ENCODE assay signal across 7 mouse cellular contexts in the genomic region with DNA sequence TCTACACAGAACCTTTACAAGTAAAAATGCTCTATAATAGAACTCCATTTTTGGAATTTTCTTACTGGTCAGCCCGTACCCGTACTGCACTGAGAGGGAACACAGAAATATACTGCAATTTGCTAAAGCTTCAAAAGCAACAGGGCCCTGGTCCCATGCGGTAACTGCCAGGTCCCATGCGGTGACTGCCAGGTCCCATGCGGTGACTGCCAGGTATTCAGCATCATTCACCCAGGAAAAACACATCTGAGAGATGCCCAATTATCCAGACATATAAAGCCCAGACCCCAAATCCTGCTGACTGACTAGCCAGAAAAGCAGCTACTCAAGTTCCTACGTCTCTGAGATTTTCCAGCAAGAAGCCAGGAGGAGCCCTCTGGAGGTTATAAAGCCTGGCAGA. TPM values are rescaled to one million over a fixed set of nuclear protein-coding genes. Genes with fewer than 3 reads are reported as not detected.
DNase-seq lines count a peak whose midpoint lies in the region; ATAC-seq and TF ChIP-seq lines count a peak whose summit lies in the region.

No protein-coding gene starts in this region.

- intact Hi-C loops in left cerebral cortex, postnatal 10 days (cut with DNase I) = no loop called here

- H3K9ac ChIP-seq in liver, embryonic 11.5 days (ENCODE audit: low read depth, low read length) = peak overlapping the region; percentile 97
- no peak overlapping the region for H3K9ac ChIP-seq in intestine, postnatal 0 days (ENCODE audit: low read depth, low read length)
- peak overlapping the region; percentile 35 for H3K9ac ChIP-seq in neural tube, embryonic 15.5 days (replicated peaks)

- peaks cover 2% of the 10 kb centered on the region for H3K36me3 ChIP-seq in liver, embryonic 11.5 days (ENCODE audit: control insufficient read depth, insufficient read depth, low read length)
- H3K36me3 ChIP-seq in intestine, postnatal 0 days (ENCODE audit: control insufficient read depth, insufficient read depth) = no peaks in the 10 kb centered on the region
- H3K36me3 ChIP-seq in neural tube, embryonic 15.5 days = no peaks in the 10 kb centered on the region

- peak overlapping the region; percentile 96; the same call in 1 of the 2 replicates for H3K27ac ChIP-seq in liver, embryonic 11.5 days (ENCODE audit: low read depth, low read length)
- H3K27ac ChIP-seq in embryonic fibroblast, embryonic 13.5 days (ENCODE audit: insufficient read depth, low read length) = 0 out of 2 replicates have a peak overlapping the region, but pooled peaks have one; percentile 55
- H3K27ac ChIP-seq in intestine, postnatal 0 days (ENCODE audit: low read depth, low read length) = no peak overlapping the region
- no peak overlapping the region for H3K27ac ChIP-seq in neural tube, embryonic 15.5 days (replicated peaks)

- H3K4me1 ChIP-seq in liver, embryonic 11.5 days (replicated peaks; ENCODE audit: control insufficient read depth, insufficient read depth, low read length) = peaks cover 61% of the 10 kb centered on the region
- H3K4me1 ChIP-seq in embryonic fibroblast, embryonic 13.5 days (ENCODE audit: control insufficient read depth, insufficient read depth, low read length) = peaks cover 6% of the 10 kb centered on the region; the same call in 1 of the 2 replicates
- peaks cover 17% of the 10 kb centered on the region for H3K4me1 ChIP-seq in intestine, postnatal 0 days (replicated peaks; ENCODE audit: control insufficient read depth, insufficient read depth, low read length)
- peaks cover 62% of the 10 kb centered on the region for H3K4me1 ChIP-seq in neural tube, embryonic 15.5 days

- H3K9me3 ChIP-seq in liver, embryonic 11.5 days (ENCODE audit: control insufficient read depth, low read length) = no peaks in the 10 kb centered on the region
- H3K9me3 ChIP-seq in intestine, postnatal 0 days (ENCODE audit: control insufficient read depth) = no peaks in the 10 kb centered on the region
- H3K9me3 ChIP-seq in neural tube, embryonic 15.5 days (replicated peaks) = no peaks in the 10 kb centered on the region

- 84% methylated on average over 6 of the region's 6 CpGs for WGBS in liver, embryonic 11.5 days
- WGBS in intestine, postnatal 0 days = 80% methylated on average over 6 of the region's 6 CpGs
- WGBS in neural tube, embryonic 15.5 days = 77% methylated on average over 6 of the region's 6 CpGs

- no peak for TF ChIP-seq POLR2A in embryonic fibroblast, embryonic 13.5 days (IDR thresholded peaks at IDR 0.05; ENCODE audit: low read depth, low read length)

- no peaks in the 10 kb centered on the region for H3K27me3 ChIP-seq in liver, embryonic 11.5 days (replicated peaks; ENCODE audit: control insufficient read depth, insufficient read depth, low read length)
- H3K27me3 ChIP-seq in intestine, postnatal 0 days (replicated peaks; ENCODE audit: control insufficient read depth, insufficient read depth, low read length) = no peaks in the 10 kb centered on the region
- H3K27me3 ChIP-seq in neural tube, embryonic 15.5 days (replicated peaks) = no peaks in the 10 kb centered on the region

- no peak for TF ChIP-seq CTCF in embryonic fibroblast, embryonic 13.5 days (IDR thresholded peaks at IDR 0.05; ENCODE audit: borderline replicate concordance, insufficient read depth, low read length)
- no peak for TF ChIP-seq CTCF in intestine, postnatal 0 days (IDR thresholded peaks at IDR 0.05; ENCODE audit: low read depth)

- H3K4me2 ChIP-seq in liver, embryonic 11.5 days = peak overlapping the region; percentile 97
- H3K4me2 ChIP-seq in intestine, postnatal 0 days (replicated peaks; ENCODE audit: low read depth) = peak overlapping the region; percentile 88
- peak overlapping the region; percentile 82 for H3K4me2 ChIP-seq in neural tube, embryonic 15.5 days

- peak overlapping the region; percentile 95 for H3K4me3 ChIP-seq in liver, embryonic 11.5 days (ENCODE audit: low read depth, low read length)
- H3K4me3 ChIP-seq in embryonic fibroblast, embryonic 13.5 days (ENCODE audit: insufficient read depth, low read length) = peak overlapping the region; percentile 73
- 0 out of 2 replicates have a peak overlapping the region, but pooled peaks have one; percentile 16 for H3K4me3 ChIP-seq in intestine, postnatal 0 days (ENCODE audit: low read depth, low read length)
- H3K4me3 ChIP-seq in neural tube, embryonic 15.5 days (replicated peaks) = peak overlapping the region; percentile 75

- no peak for DNase-seq in liver, embryonic 11.5 days (ENCODE audit: low spot score)
- DNase-seq in liver = no peak
- DNase-seq in left cerebral cortex, postnatal 10 days (ENCODE audit: extremely low spot score in 1 of 2, low spot score in 2 of 2) = no peak
- DNase-seq in c-Kit-positive CD71-positive TER-119-positive erythroid progenitor cells, embryonic 14.5 days (ENCODE audit: low spot score) = no peak

- ATAC-seq in liver, embryonic 11.5 days (replicated peaks; ENCODE audit: low FRiP score) = no peak
- no peak for ATAC-seq in intestine, postnatal 0 days
- no peak for ATAC-seq in neural tube, embryonic 15.5 days (ENCODE audit: low FRiP score)

RNA-seq across cellular contexts. Expression of a gene that starts 3.1 kb away (rescaled TPM):
- 25.9 and 28.3 TPM in 2 replicates for polyA plus RNA-seq in liver, embryonic 11.5 days (2014; fragmentation: Nextera tagmentation; extraction: Ambion mirVana)
- polyA plus RNA-seq in embryonic fibroblast, embryonic 13.5 days (2011; ENCODE audit: insufficient read length, low read depth, missing spikeins) = 28.4 and 32.0 TPM in 2 replicates
- polyA plus RNA-seq in intestine, postnatal 0 days (2015; fragmentation: Nextera tagmentation; extraction: Ambion mirVana) = 9.4 and 9.7 TPM in 2 replicates
- 20.6 and 21.8 TPM in 2 replicates for polyA plus RNA-seq in neural tube, embryonic 15.5 days (2015; fragmentation: Nextera tagmentation; extraction: Ambion mirVana)
- 10 to 100 TPM; 43.7 to 46.1 TPM for total RNA-seq in left cerebral cortex, postnatal 10 days (2021)

RNA-seq across cellular contexts. Expression of a gene that starts 6.0 kb away (rescaled TPM):
- 58.8 and 61.8 TPM in 2 replicates for polyA plus RNA-seq in liver, embryonic 11.5 days (2014; fragmentation: Nextera tagmentation; extraction: Ambion mirVana)
- polyA plus RNA-seq in embryonic fibroblast, embryonic 13.5 days (2011; ENCODE audit: insufficient read length, low read depth, missing spikeins) = 18.6 and 25.3 TPM in 2 replicates
- 15.0 and 15.3 TPM in 2 replicates for polyA plus RNA-seq in intestine, postnatal 0 days (2015; fragmentation: Nextera tagmentation; extraction: Ambion mirVana)
- 43.2 and 44.0 TPM in 2 replicates for polyA plus RNA-seq in neural tube, embryonic 15.5 days (2015; fragmentation: Nextera tagmentation; extraction: Ambion mirVana)
- 10 to 100 TPM; 44.9 to 48.5 TPM for total RNA-seq in left cerebral cortex, postnatal 10 days (2021)

RNA-seq across cellular contexts. Expression of a gene that starts 14.0 kb away (rescaled TPM):
- 306 and 326 TPM in 2 replicates for polyA plus RNA-seq in liver, embryonic 11.5 days (2014; fragmentation: Nextera tagmentation; extraction: Ambion mirVana)
- polyA plus RNA-seq in embryonic fibroblast, embryonic 13.5 days (2011; ENCODE audit: insufficient read length, low read depth, missing spikeins) = 131 and 148 TPM in 2 replicates
- 207 and 211 TPM in 2 replicates for polyA plus RNA-seq in intestine, postnatal 0 days (2015; fragmentation: Nextera tagmentation; extraction: Ambion mirVana)
- polyA plus RNA-seq in neural tube, embryonic 15.5 days (2015; fragmentation: Nextera tagmentation; extraction: Ambion mirVana) = 231 and 246 TPM in 2 replicates
- 100 to 1,000 TPM; 108 to 112 TPM for total RNA-seq in left cerebral cortex, postnatal 10 days (2021)

RNA-seq across cellular contexts. Expression of a gene that starts 25.6 kb away (rescaled TPM):
- 32.9 and 34.1 TPM in 2 replicates for polyA plus RNA-seq in liver, embryonic 11.5 days (2014; fragmentation: Nextera tagmentation; extraction: Ambion mirVana)
- polyA plus RNA-seq in embryonic fibroblast, embryonic 13.5 days (2011; ENCODE audit: insufficient read length, low read depth, missing spikeins) = 16.2 and 19.9 TPM in 2 replicates
- polyA plus RNA-seq in intestine, postnatal 0 days (2015; fragmentation: Nextera tagmentation; extraction: Ambion mirVana) = 22.3 and 23.1 TPM in 2 replicates
- polyA plus RNA-seq in neural tube, embryonic 15.5 days (2015; fragmentation: Nextera tagmentation; extraction: Ambion mirVana) = 85.0 and 94.6 TPM in 2 replicates
- 10 to 100 TPM; 54.5 to 61.0 TPM for total RNA-seq in left cerebral cortex, postnatal 10 days (2021)

RNA-seq across cellular contexts. Expression of a gene that starts 25.9 kb away (rescaled TPM):
- 0.32 and 0.74 TPM in 2 replicates for polyA plus RNA-seq in liver, embryonic 11.5 days (2014; fragmentation: Nextera tagmentation; extraction: Ambion mirVana)
- polyA plus RNA-seq in embryonic fibroblast, embryonic 13.5 days (2011; ENCODE audit: insufficient read length, low read depth, missing spikeins) = 1.3 and 2.2 TPM in 2 replicates
- polyA plus RNA-seq in intestine, postnatal 0 days (2015; fragmentation: Nextera tagmentation; extraction: Ambion mirVana) = 0.13 and 0.27 TPM in 2 replicates
- 3.0 and 3.7 TPM in 2 replicates for polyA plus RNA-seq in neural tube, embryonic 15.5 days (2015; fragmentation: Nextera tagmentation; extraction: Ambion mirVana)
- 10 to 100 TPM; 10.4 to 10.6 TPM for total RNA-seq in left cerebral cortex, postnatal 10 days (2021)

Comparison
In these comparisons a context has a peak if more than half of its experiments do, and no peak if none do; other contexts are left out.
1. H3K27ac ChIP-seq: peak in liver, embryonic 11.5 days (single experiment) and embryonic fibroblast, embryonic 13.5 days (single experiment); none in intestine, postnatal 0 days (single experiment) and neural tube, embryonic 15.5 days (single experiment).
2. H3K4me3 ChIP-seq: peak in every context shown above with its lines; median percentile 95 in liver, embryonic 11.5 days; 75 in neural tube, embryonic 15.5 days; 73 in embryonic fibroblast, embryonic 13.5 days; 16 in intestine, postnatal 0 days.
3. Peak in every context shown above with its lines, with median percentiles within 50 percentile points of each other: H3K4me2 ChIP-seq.